9 mouse cellular contexts compared by ENCODE assay signal in the genomic region with DNA sequence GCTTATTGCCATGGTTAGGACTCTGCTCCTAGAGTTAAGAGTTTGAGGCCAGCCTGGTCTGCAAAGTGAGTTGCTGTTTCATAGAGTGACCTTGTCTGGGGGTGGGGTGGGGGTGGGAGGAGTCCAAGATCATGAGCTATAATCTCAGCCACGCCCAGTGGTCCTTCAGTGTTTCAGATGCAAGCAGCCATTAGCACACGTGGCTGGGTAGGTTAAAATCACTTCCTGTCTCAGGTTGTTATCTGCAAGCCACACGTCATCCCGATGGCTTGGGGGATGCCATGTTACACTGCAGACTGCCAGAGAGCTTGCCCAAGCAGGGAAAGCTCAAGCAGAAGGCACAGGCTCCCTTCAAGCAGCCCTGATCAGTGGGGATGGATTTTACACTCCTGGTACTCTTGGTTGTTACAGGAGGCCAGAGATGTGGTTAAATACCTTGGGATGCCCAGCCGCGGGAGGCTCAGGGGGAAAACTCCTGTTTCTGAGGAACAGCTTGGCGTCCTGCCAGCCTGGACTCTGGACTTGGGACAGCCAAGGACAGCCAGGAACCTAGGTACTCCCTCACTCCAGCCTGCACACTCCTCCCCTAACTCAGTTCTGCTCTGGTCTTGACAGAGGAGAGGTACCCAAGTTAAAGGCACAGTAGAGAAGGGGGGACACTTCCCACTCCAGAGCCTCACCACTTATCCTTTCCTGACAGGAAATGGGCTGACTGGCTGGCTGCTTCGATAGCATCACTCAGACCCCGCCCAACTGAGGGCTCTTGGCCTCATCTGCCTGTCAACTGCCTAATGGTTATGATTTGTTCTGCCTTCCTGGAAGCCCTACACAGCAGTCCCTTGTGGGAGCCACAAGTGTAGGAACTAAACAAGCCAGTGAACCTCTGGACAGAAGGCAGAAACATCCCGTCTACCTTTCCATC. TPM values are rescaled to one million over a fixed set of nuclear protein-coding genes. Genes with fewer than 3 reads are reported as not detected.
DNase-seq lines count a peak whose midpoint lies in the region; ATAC-seq and TF ChIP-seq lines count a peak whose summit lies in the region.
"Had no signal": no experiment of that assay in that cellular context is flagged by ENCODE, and none has a peak within 500 bp of the region (broad histone marks: within the 10 kb centered on the region; RNA-seq: fewer than 3 reads in every experiment).

No protein-coding gene starts in this region.

- peak; percentile 63 for ATAC-seq in intestine, postnatal 0 days

- no peaks in the 10 kb centered on the region for H3K36me3 ChIP-seq in heart, embryonic 10.5 days
- no peaks in the 10 kb centered on the region for H3K36me3 ChIP-seq in intestine, postnatal 0 days (ENCODE audit: control insufficient read depth, insufficient read depth)

- H3K9ac ChIP-seq in intestine, postnatal 0 days (ENCODE audit: low read depth, low read length): no peak overlapping the region; the same call in 1 of the 2 replicates

- H3K27ac ChIP-seq in heart, embryonic 10.5 days: peak overlapping the region; percentile 59
- peak overlapping the region; percentile 36 for H3K27ac ChIP-seq in intestine, postnatal 0 days (ENCODE audit: low read depth, low read length)

- no peak for TF ChIP-seq CTCF in intestine, postnatal 0 days (IDR thresholded peaks at IDR 0.05; ENCODE audit: low read depth)

- intact Hi-C loops in heart, postnatal 36 days (cut with DNase I): no loop called here

- DNase-seq in heart, embryonic 10.5 days (ENCODE audit: low spot score): no peak
- DNase-seq in heart, postnatal 36 days: no peak
- DNase-seq in MEL-GATA-1-ER (ENCODE audit: extremely low read depth, low read depth): peak; percentile 90
- peak; percentile 76 for DNase-seq in lung, postnatal 10 days
- DNase-seq in layer of hippocampus, postnatal 36 days: no peak
- no peak for DNase-seq in left cerebral cortex, adult 9 months (ENCODE audit: low spot score in 2 of 2)
- DNase-seq in cerebellum, adult 8-10 months: no peak

- peaks cover 3% of the 10 kb centered on the region; the same call in 1 of the 2 replicates for H3K27me3 ChIP-seq in heart, embryonic 10.5 days (ENCODE audit: insufficient read depth, poor library complexity, severe bottlenecking)
- H3K27me3 ChIP-seq in intestine, postnatal 0 days (replicated peaks; ENCODE audit: control insufficient read depth, insufficient read depth, low read length): no peaks in the 10 kb centered on the region

- H3K4me3 ChIP-seq in heart, embryonic 10.5 days: no peak overlapping the region
- no peak overlapping the region for H3K4me3 ChIP-seq in intestine, postnatal 0 days (ENCODE audit: low read depth, low read length)

- H3K4me1 ChIP-seq in heart, embryonic 10.5 days: peaks cover 54% of the 10 kb centered on the region
- peaks cover 12% of the 10 kb centered on the region for H3K4me1 ChIP-seq in intestine, postnatal 0 days (replicated peaks; ENCODE audit: control insufficient read depth, insufficient read depth, low read length)

- H3K4me2 ChIP-seq in intestine, postnatal 0 days (replicated peaks; ENCODE audit: low read depth): 0 out of 2 replicates have a peak overlapping the region, but pooled peaks have one; percentile 37

- 36% methylated on average over 10 of the region's 10 CpGs for WGBS in heart, embryonic 10.5 days
- WGBS in intestine, postnatal 0 days: 19% methylated on average over 10 of the region's 10 CpGs

- no peaks in the 10 kb centered on the region for H3K9me3 ChIP-seq in heart, embryonic 10.5 days
- H3K9me3 ChIP-seq in intestine, postnatal 0 days (ENCODE audit: control insufficient read depth): no peaks in the 10 kb centered on the region

RNA-seq across cellular contexts. Expression of a gene that starts 5.8 kb away (rescaled TPM):
- 0.87 and 0.96 TPM in 2 replicates for polyA plus RNA-seq in heart, embryonic 10.5 days (2016; fragmentation: Nextera tagmentation; extraction: Ambion mirVana)
- under 1 TPM; 0.14 to 0.19 TPM for total RNA-seq in heart, postnatal 36 days (2021)
- 0.83 and 0.85 TPM in 2 replicates for polyA plus RNA-seq in intestine, postnatal 0 days (2015; fragmentation: Nextera tagmentation; extraction: Ambion mirVana)
- total RNA-seq in layer of hippocampus, postnatal 36 days (2021): not detected
- total RNA-seq: left cerebral cortex, postnatal 10 days had no signal

RNA-seq across cellular contexts. Expression of a gene that starts 29.3 kb away (rescaled TPM):
- polyA plus RNA-seq in heart, embryonic 10.5 days (2016; fragmentation: Nextera tagmentation; extraction: Ambion mirVana): 0.16 TPM in 2 replicates
- total RNA-seq in heart, postnatal 36 days (2021): not detected
- 0.37 and 0.47 TPM in 2 replicates for polyA plus RNA-seq in intestine, postnatal 0 days (2015; fragmentation: Nextera tagmentation; extraction: Ambion mirVana)
- total RNA-seq in layer of hippocampus, postnatal 36 days (2021): not detected

RNA-seq across cellular contexts. Expression of a gene that starts 42.2 kb away (rescaled TPM):
- 1.9 and 2.9 TPM in 2 replicates for polyA plus RNA-seq in heart, embryonic 10.5 days (2016; fragmentation: Nextera tagmentation; extraction: Ambion mirVana)
- under 1 TPM; 0.60 to 0.86 TPM for total RNA-seq in heart, postnatal 36 days (2021)
- polyA plus RNA-seq in intestine, postnatal 0 days (2015; fragmentation: Nextera tagmentation; extraction: Ambion mirVana): 5.4 and 5.5 TPM in 2 replicates
- not detected for total RNA-seq in layer of hippocampus, postnatal 36 days (2021)
- total RNA-seq: left cerebral cortex, postnatal 10 days had no signal

Comparison
In these comparisons a context has a peak if more than half of its experiments do, and no peak if none do; other contexts are left out.
1. DNase-seq: peak in MEL-GATA-1-ER (single experiment) and lung, postnatal 10 days (single experiment); none in heart, embryonic 10.5 days (single experiment), heart, postnatal 36 days (0 of 2), layer of hippocampus, postnatal 36 days (0 of 2), left cerebral cortex, adult 9 months (0 of 2) and cerebellum, adult 8-10 months (single experiment).